In the genomic region with DNA sequence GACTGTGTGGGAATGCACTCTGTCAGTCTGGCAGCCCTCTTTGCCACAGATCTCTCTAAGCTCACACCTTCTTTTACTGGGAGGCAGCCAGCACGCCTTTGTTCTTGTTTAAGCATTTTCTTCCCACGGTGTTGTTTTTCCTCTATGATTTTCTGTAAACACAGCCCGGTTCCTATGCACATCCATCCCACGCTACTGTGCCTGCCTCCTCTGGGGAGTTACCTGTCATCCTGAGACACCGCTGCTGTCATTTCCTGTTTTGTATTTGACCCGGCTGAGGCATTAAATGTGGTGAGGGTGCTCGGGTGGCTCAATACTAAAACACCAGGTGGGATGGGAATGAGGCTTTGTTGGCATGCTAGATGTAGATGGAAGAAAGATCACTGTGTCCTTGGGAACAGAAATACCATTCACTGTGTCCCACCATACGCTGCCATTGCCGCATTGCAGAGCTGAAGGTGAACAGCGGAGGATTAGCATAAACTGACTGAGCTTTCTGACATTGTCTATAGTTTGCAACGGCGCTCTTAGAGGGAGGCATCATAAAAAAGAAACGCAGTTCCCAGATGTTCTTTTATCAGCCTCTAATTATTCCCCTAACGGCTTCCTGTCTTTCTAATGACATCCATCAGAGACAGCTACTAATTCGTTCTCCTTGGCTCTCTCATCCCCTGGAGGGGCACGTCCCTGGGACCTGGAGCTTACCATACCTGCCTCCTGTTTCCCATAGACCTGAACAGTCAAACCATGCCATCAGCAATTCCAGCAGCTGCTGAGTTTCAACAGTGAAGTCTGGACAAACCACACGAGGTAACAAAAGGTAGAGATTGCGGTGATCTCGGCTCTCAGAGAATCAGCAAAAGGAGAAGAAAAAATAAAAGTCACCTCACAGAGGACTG, we compare ENCODE assay signal across 16 mouse cellular contexts.
A peak's percentile ranks its signal among the peaks of the same experiment; 100 is the strongest.
DNase-seq lines count a peak whose midpoint lies in the region; ATAC-seq and TF ChIP-seq lines count a peak whose summit lies in the region.
"Had no signal": no experiment of that assay in that cellular context is flagged by ENCODE, and none has a peak within 500 bp of the region (broad histone marks: within the 10 kb centered on the region; RNA-seq: fewer than 3 reads in every experiment).

No protein-coding gene starts in this region.

- no peak overlapping the region for H3K4me2 ChIP-seq in kidney, postnatal 0 days (ENCODE audit: low read length)
- no peak overlapping the region for H3K4me2 ChIP-seq in hindbrain, embryonic 15.5 days
- H3K4me2 ChIP-seq: heart, embryonic 13.5 days; limb, embryonic 13.5 days; stomach, embryonic 15.5 days had no signal

- H3K27me3 ChIP-seq in kidney, postnatal 0 days (ENCODE audit: insufficient read depth, low read length) = no peaks in the 10 kb centered on the region
- H3K27me3 ChIP-seq in E14TG2a.4 (ENCODE audit: insufficient read depth, low read length) = no peaks in the 10 kb centered on the region
- no peaks in the 10 kb centered on the region for H3K27me3 ChIP-seq in hindbrain, embryonic 15.5 days
- H3K27me3 ChIP-seq: heart, embryonic 13.5 days; limb, embryonic 13.5 days; stomach, embryonic 15.5 days had no signal

- no peaks in the 10 kb centered on the region for H3K36me3 ChIP-seq in kidney, postnatal 0 days (ENCODE audit: insufficient read depth, low read length)
- no peaks in the 10 kb centered on the region for H3K36me3 ChIP-seq in E14TG2a.4 (ENCODE audit: insufficient read depth, low read length)
- H3K36me3 ChIP-seq in hindbrain, embryonic 15.5 days = no peaks in the 10 kb centered on the region
- H3K36me3 ChIP-seq: heart, embryonic 13.5 days; limb, embryonic 13.5 days; stomach, embryonic 15.5 days had no signal

- WGBS in kidney, postnatal 0 days = 31% methylated on average over 19 of the region's 19 CpGs
- 52% methylated on average over 19 of the region's 19 CpGs for WGBS in hindbrain, embryonic 15.5 days

- no peaks in the 10 kb centered on the region for H3K4me1 ChIP-seq in kidney, postnatal 0 days (replicated peaks; ENCODE audit: insufficient read depth, low read length)
- peaks cover 9% of the 10 kb centered on the region; the same call in 1 of the 2 replicates for H3K4me1 ChIP-seq in E14TG2a.4 (replicated peaks; ENCODE audit: low read depth, low read length)
- peaks cover 10% of the 10 kb centered on the region; the same call in 1 of the 2 replicates for H3K4me1 ChIP-seq in hindbrain, embryonic 15.5 days (replicated peaks)
- H3K4me1 ChIP-seq: stomach, embryonic 15.5 days had no signal

- no peaks in the 10 kb centered on the region for H3K9me3 ChIP-seq in kidney, postnatal 0 days (replicated peaks; ENCODE audit: low read length)
- H3K9me3 ChIP-seq in E14TG2a.4 (ENCODE audit: low read length) = no peaks in the 10 kb centered on the region
- no peaks in the 10 kb centered on the region for H3K9me3 ChIP-seq in hindbrain, embryonic 15.5 days
- H3K9me3 ChIP-seq: heart, embryonic 13.5 days; limb, embryonic 13.5 days; stomach, embryonic 15.5 days had no signal

- H3K27ac ChIP-seq in kidney, postnatal 0 days = no peak overlapping the region
- 0 out of 2 replicates have a peak overlapping the region, but pooled peaks have one; percentile 30 for H3K27ac ChIP-seq in hindbrain, embryonic 15.5 days (replicated peaks)
- H3K27ac ChIP-seq: heart, embryonic 13.5 days; limb, embryonic 13.5 days; stomach, embryonic 15.5 days had no signal

- DNase-seq in kidney, postnatal 0 days (ENCODE audit: low spot score) = peak; percentile 12
- no peak for DNase-seq in kidney, adult 18-20 months
- DNase-seq in R1 (ENCODE audit: low read depth, low spot score) = peak; percentile 33
- no peak for DNase-seq in liver
- no peak for DNase-seq in ovary, postnatal 10 days (ENCODE audit: low spot score)
- DNase-seq: adrenal gland, postnatal 25 days; kidney, postnatal 14 days; liver, postnatal 0 days; lung, postnatal 36 days; thymus, postnatal 25 days had no signal

- H3K4me3 ChIP-seq in kidney, postnatal 0 days (replicated peaks; ENCODE audit: low read depth, low read length) = no peak overlapping the region
- peak overlapping the region; percentile 45 for H3K4me3 ChIP-seq in E14TG2a.4 (replicated peaks; ENCODE audit: low read length)
- no peak overlapping the region for H3K4me3 ChIP-seq in hindbrain, embryonic 15.5 days
- H3K4me3 ChIP-seq: heart, embryonic 13.5 days; limb, embryonic 13.5 days; stomach, embryonic 15.5 days had no signal

- no peak for TF ChIP-seq CTCF in kidney, postnatal 0 days (IDR thresholded peaks at IDR 0.05; ENCODE audit: low read depth)
- no peak for TF ChIP-seq CTCF in E14TG2a.4 (conservative IDR thresholded peaks at IDR 0.05; ENCODE audit: low read length)

- no peak overlapping the region for H3K9ac ChIP-seq in kidney, postnatal 0 days (ENCODE audit: low read depth, low read length)
- H3K9ac ChIP-seq in hindbrain, embryonic 15.5 days = no peak overlapping the region
- H3K9ac ChIP-seq: heart, embryonic 13.5 days; limb, embryonic 13.5 days; liver, postnatal 0 days; stomach, embryonic 15.5 days had no signal

- 0 out of 2 replicates have a peak, but pooled peaks have one; percentile 36 for ATAC-seq in kidney, postnatal 0 days (replicated peaks; ENCODE audit: low FRiP score, low read depth)
- ATAC-seq in hindbrain, embryonic 15.5 days (ENCODE audit: low FRiP score, low read depth) = peak; percentile 65
- ATAC-seq: CD4-positive, CD25-positive, alpha-beta regulatory T cell, adult 4 months; liver, postnatal 0 days had no signal

Comparison
In these comparisons a context has a peak if more than half of its experiments do, and no peak if none do; other contexts are left out.
1. DNase-seq: peak in kidney, postnatal 0 days (single experiment) and R1 (single experiment); none in kidney, adult 18-20 months (single experiment), liver (single experiment) and ovary, postnatal 10 days (single experiment).